Mouse (Mus musculus): ENCODE data around the gene Tssk2. TPM values are rescaled to one million over a fixed set of nuclear protein-coding genes. Genes with fewer than 3 reads are reported as not detected.
A peak's percentile ranks its signal among the peaks of the same experiment; 100 is the strongest.

Tssk2 gene
- polyA plus RNA-seq, 1 experiment from 2014 or later: 0.13 TPM

DNA sequence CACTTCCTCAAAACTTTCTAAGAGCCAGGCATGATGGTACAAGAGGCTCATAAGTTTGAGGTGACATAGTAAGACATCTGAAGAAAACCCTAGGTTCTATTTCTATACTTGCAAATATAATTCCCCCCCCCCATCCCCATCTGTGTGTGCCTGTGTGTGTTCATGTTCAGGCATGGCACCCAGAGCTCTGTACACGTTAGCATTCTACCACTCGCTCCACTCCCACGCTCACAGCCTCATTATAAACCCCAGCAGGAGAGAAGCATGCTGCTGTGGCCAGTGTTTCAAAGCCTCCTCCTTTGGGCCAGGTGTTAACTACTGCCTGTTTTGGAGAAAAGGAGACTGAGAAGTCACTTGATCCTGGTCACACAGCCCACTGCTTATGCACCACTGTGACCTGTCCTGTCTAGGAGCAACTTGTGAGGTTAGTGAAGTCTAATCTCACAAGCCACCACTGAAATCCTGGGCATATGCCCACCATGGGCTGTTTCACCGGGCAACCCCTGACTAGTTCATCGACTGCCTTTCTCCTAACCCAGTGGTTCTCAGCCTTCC, 33.5 kb downstream of the Tssk2 start:
- Histone ChIP-seq H3K36me3 (ENCODE audit: control insufficient read depth, insufficient read depth, low read length) (no peaks in the 10 kb centered on the region), H3K4me2 (ENCODE audit: low read length) (no peak overlapping the region), H3K4me1 (ENCODE audit: control insufficient read depth, insufficient read depth, low read length) (peaks cover 1% of the 10 kb centered on the region), H3K27me3 (replicated peaks; ENCODE audit: control insufficient read depth, insufficient read depth, low read length) (no peaks in the 10 kb centered on the region; the same call in 1 of the 2 replicates), H3K27ac (ENCODE audit: low read depth, low read length) (no peak overlapping the region), H3K9me3 (replicated peaks; ENCODE audit: control insufficient read depth, low read length) (no peaks in the 10 kb centered on the region), H3K9ac (ENCODE audit: low read length) (no peak overlapping the region), H3K4me3 (ENCODE audit: low read depth, low read length) (no peak overlapping the region)
- ATAC-seq (no peak), DNase-seq (ENCODE audit: low spot score) (no peak)
- WGBS: 59% methylated on average over 5 of the region's 5 CpGs

DNA sequence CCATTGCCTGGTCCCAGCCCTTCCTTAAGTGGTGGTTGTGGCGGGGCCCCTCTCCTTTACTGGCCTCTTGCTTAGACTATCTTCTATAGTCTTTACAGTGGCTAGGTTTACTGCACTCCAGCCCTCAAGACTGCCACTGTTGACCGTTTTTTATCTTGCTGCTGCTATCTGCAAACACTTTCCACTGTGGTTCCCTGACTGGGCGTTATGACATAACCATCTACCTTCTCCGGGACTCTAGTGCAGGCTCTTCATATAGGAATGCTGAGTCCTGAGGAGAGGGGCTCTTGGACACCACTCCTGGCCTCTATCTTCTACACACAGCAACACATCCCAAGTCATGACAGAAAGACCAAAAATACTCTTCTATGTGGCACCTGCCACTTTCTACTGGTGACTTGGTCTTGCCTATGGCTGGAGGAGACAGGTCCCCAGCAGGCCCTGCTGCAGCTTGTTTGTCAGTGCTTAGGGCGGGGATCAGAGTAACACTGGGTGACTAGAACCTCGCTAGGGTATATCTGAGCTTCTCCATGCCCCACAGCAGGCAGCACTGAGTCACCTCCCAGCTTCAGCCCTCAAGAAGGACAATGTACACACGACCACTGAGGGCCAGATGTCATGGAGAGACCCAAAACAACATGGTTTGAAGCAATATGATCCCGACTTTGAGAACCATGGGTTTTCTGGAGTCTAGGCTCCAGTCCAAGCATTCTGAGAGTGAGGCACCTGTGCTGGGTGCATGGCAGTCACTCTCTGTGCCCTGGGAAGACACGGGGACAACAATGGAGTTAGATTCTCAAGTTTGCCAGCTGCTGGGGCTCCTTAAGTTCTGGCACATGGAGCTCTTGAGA, 35.4 kb downstream of the Tssk2 start:
- H3K4me3 ChIP-seq (ENCODE audit: low read depth, low read length): no peak overlapping the region
- ATAC-seq (no peak), DNase-seq (ENCODE audit: low spot score) (no peak)
- H3K27me3 ChIP-seq (replicated peaks; ENCODE audit: control insufficient read depth, insufficient read depth, low read length): no peaks in the 10 kb centered on the region; the same call in 1 of the 2 replicates
- no peaks in the 10 kb centered on the region; the same call in 1 of the 2 replicates for H3K4me1 ChIP-seq (ENCODE audit: control insufficient read depth, insufficient read depth, low read length)
- H3K9me3 ChIP-seq (replicated peaks; ENCODE audit: control insufficient read depth, low read length): no peaks in the 10 kb centered on the region
- H3K27ac ChIP-seq (ENCODE audit: low read depth, low read length): no peak overlapping the region
- H3K36me3 ChIP-seq (ENCODE audit: control insufficient read depth, insufficient read depth, low read length): no peaks in the 10 kb centered on the region
- no peak overlapping the region for H3K9ac ChIP-seq (ENCODE audit: low read length)
- WGBS: 75% methylated on average over 9 of the region's 9 CpGs
- no peak overlapping the region for H3K4me2 ChIP-seq (ENCODE audit: low read length)

DNA sequence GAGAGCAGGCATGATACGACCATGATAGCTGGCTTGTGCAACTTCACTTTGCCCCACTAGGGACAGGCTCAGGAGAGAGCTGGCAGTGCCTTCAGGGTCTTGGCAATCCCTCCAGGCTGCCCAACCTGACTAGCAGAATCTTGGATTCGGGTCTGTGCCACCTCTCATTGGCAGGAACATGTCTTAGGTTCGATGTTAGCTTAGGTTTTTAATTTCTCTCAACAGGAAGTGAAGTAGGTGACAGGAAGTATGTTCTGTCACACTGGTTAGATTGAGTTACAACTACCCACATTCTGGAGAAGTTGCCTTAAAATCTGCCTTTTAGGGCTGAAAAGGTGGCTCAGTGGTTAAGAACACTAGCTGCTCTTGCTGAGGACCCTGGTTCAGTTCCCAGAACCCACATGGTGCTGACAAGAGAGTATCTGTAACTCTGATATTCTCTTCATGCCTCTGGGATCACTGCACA, 36.0 kb downstream of the Tssk2 start:
- Histone ChIP-seq H3K4me3 (ENCODE audit: low read depth, low read length) (no peak overlapping the region), H3K36me3 (ENCODE audit: control insufficient read depth, insufficient read depth, low read length) (no peaks in the 10 kb centered on the region), H3K27ac (ENCODE audit: low read depth, low read length) (no peak overlapping the region), H3K27me3 (replicated peaks; ENCODE audit: control insufficient read depth, insufficient read depth, low read length) (no peaks in the 10 kb centered on the region; the same call in 1 of the 2 replicates), H3K4me1 (ENCODE audit: control insufficient read depth, insufficient read depth, low read length) (no peaks in the 10 kb centered on the region), H3K4me2 (ENCODE audit: low read length) (no peak overlapping the region), H3K9ac (ENCODE audit: low read length) (no peak overlapping the region), H3K9me3 (replicated peaks; ENCODE audit: control insufficient read depth, low read length) (no peaks in the 10 kb centered on the region)
- ATAC-seq (no peak), DNase-seq (ENCODE audit: low spot score) (no peak)
- whole genome bisulfite sequencing: 66% methylated on average over 3 of the region's 3 CpGs

DNA sequence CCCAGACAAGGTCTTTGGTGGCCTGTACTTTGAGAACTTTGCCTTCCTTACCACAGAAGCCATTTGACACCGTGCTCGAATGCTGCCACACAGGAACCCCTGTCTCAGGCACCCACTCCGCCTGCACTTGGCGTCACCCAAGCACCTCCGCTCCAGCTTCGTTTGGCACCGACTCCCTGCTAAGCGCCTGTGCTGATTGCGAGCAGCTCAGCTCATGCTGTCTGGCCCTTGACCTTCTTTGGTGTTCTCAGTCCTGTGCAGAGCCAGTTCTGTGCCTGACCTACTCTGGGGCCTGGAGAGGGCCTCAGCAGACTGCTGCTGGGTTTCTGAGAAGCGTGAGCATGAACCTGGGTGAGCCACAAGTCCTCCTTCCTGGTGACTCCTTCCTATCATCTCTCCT, 38.3 kb downstream of the Tssk2 start:
- Histone ChIP-seq H3K9ac (ENCODE audit: low read length) (no peak overlapping the region), H3K4me2 (ENCODE audit: low read length) (no peak overlapping the region), H3K27ac (ENCODE audit: low read depth, low read length) (no peak overlapping the region), H3K36me3 (ENCODE audit: control insufficient read depth, insufficient read depth, low read length) (no peaks in the 10 kb centered on the region), H3K27me3 (replicated peaks; ENCODE audit: control insufficient read depth, insufficient read depth, low read length) (no peaks in the 10 kb centered on the region; the same call in 1 of the 2 replicates), H3K9me3 (replicated peaks; ENCODE audit: control insufficient read depth, low read length) (no peaks in the 10 kb centered on the region), H3K4me3 (ENCODE audit: low read depth, low read length) (no peak overlapping the region), H3K4me1 (ENCODE audit: control insufficient read depth, insufficient read depth, low read length) (no peaks in the 10 kb centered on the region)
- DNase-seq (ENCODE audit: low spot score) (no peak), ATAC-seq (no peak)
- WGBS: 87% methylated on average over 10 of the region's 10 CpGs

DNA sequence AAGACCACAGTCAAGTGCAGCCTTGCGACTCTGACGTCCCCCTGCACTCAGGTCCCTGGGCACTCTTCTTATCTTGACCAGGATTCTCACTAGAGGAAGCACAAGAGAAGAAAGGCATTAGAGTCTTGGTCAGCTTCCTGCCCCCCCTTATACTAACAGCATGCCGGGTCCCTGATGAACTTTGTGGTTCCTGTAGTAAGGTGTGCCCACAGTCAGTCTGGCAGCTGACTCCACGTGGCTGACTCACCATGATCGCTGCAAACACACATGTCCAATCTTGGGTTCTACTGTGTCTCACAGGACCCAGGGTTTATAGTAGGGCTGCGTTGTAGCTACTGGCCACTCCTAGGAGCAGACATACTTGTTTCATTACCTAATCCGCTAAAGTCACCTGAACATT, 39.8 kb downstream of the Tssk2 start:
- 83% methylated on average over 7 of the region's 7 CpGs for WGBS

DNA sequence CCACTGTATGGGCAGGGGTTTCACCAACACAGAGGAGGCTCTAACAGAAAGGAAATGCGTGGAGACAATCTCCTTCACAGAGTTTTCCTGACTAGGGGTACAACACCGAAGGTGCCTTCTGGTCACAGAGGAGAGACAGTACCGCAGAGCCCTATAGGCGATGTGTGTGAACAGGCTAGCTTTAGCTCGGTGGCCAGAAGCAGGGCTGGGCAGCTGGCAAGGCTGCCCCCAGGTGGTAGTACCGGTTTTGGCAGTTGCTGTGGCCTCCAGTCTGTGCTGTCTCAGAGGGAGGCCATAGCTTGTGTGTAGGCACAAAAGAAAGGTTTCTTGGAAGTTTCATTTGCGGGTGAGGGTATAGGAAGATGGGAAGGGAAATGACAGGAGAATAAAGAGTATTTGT, 40.4 kb downstream of the Tssk2 start:
- no peaks in the 10 kb centered on the region; the same call in 1 of the 2 replicates for H3K27me3 ChIP-seq (replicated peaks; ENCODE audit: control insufficient read depth, insufficient read depth, low read length)
- no peaks in the 10 kb centered on the region for H3K9me3 ChIP-seq (replicated peaks; ENCODE audit: control insufficient read depth, low read length)
- H3K36me3 ChIP-seq (ENCODE audit: control insufficient read depth, insufficient read depth, low read length): no peaks in the 10 kb centered on the region
- H3K4me3 ChIP-seq (ENCODE audit: low read depth, low read length): no peak overlapping the region
- H3K4me1 ChIP-seq (ENCODE audit: control insufficient read depth, insufficient read depth, low read length): no peaks in the 10 kb centered on the region
- peak; percentile 70 for DNase-seq (ENCODE audit: low spot score)
- whole genome bisulfite sequencing: 8% methylated on average over 7 of the region's 7 CpGs
- H3K4me2 ChIP-seq (ENCODE audit: low read length): no peak overlapping the region
- H3K9ac ChIP-seq (ENCODE audit: low read length): no peak overlapping the region
- peak; percentile 79; the same call in 1 of the 2 replicates for ATAC-seq
- H3K27ac ChIP-seq (ENCODE audit: low read depth, low read length): no peak overlapping the region

More for the DNA sequence above, 39.8 kb downstream of the Tssk2 start:
- Histone ChIP-seq H3K4me2 (ENCODE audit: low read length) (no peak overlapping the region), H3K9me3 (replicated peaks; ENCODE audit: control insufficient read depth, low read length) (no peaks in the 10 kb centered on the region), H3K27ac (ENCODE audit: low read depth, low read length) (no peak overlapping the region), H3K27me3 (replicated peaks; ENCODE audit: control insufficient read depth, insufficient read depth, low read length) (no peaks in the 10 kb centered on the region; the same call in 1 of the 2 replicates), H3K4me1 (ENCODE audit: control insufficient read depth, insufficient read depth, low read length) (no peaks in the 10 kb centered on the region), H3K9ac (ENCODE audit: low read length) (no peak overlapping the region), H3K4me3 (ENCODE audit: low read depth, low read length) (no peak overlapping the region), H3K36me3 (ENCODE audit: control insufficient read depth, insufficient read depth, low read length) (no peaks in the 10 kb centered on the region)
- no peak for ATAC-seq
- DNase-seq (ENCODE audit: low spot score): no peak

DNA sequence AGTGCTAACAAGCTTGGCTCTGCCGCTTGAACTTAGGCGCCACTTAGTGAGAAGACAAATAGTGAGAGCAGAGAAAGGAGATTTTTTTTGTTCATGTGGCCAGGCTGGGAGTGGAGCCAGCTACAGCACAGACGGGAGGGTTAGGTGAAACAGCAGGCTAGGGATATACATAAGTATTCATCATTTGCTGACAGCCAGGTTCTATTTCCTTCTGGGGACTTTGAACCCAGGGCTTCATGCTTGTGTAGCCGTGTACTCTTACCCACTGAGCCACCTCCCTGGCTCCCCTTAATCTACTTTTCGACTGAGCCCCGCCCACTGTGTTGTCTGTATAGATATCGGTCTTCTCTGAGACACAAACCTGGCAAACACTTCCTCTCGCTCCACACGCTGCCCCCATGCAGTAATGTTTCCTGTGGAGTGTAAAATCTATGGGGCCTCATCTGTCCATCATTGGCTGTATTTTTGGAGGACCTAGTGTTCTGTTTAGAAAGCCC, 40.9 kb downstream of the Tssk2 start:
- Histone ChIP-seq H3K27ac (ENCODE audit: low read depth, low read length) (0 out of 2 replicates have a peak overlapping the region, but pooled peaks have one; percentile 5), H3K9me3 (replicated peaks; ENCODE audit: control insufficient read depth, low read length) (no peaks in the 10 kb centered on the region), H3K4me2 (ENCODE audit: low read length) (no peak overlapping the region), H3K4me1 (ENCODE audit: control insufficient read depth, insufficient read depth, low read length) (no peaks in the 10 kb centered on the region), H3K27me3 (replicated peaks; ENCODE audit: control insufficient read depth, insufficient read depth, low read length) (no peaks in the 10 kb centered on the region; the same call in 1 of the 2 replicates), H3K4me3 (ENCODE audit: low read depth, low read length) (no peak overlapping the region), H3K9ac (ENCODE audit: low read length) (no peak overlapping the region), H3K36me3 (ENCODE audit: control insufficient read depth, insufficient read depth, low read length) (no peaks in the 10 kb centered on the region)
- DNase-seq (ENCODE audit: low spot score): no peak
- ATAC-seq: 0 out of 2 replicates have a peak, but pooled peaks have one; percentile 26
- 43% methylated on average over 9 of the region's 9 CpGs for WGBS

DNA sequence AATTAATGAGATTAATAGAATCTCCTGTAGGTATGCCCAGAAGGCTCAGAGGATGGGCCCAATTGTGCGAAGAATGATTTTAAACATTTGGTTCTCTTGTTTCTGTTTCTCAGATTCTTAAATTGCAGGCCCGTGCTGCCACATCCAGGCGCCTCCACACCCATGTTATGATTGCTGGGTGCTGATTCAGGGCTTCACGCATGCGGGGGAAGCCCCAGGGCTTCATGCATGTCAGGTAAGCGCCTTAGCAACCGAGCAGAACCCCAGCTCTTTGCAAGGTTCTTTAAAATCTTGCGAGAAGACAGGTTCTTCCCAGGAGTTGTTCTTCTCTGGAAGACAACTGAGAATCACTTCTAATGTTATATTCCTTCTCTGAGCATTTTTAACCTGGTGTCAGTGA, 45.0 kb downstream of the Tssk2 start:
- H3K27ac ChIP-seq (ENCODE audit: low read depth, low read length): no peak overlapping the region
- H3K9me3 ChIP-seq (replicated peaks; ENCODE audit: control insufficient read depth, low read length): no peaks in the 10 kb centered on the region
- H3K27me3 ChIP-seq (replicated peaks; ENCODE audit: control insufficient read depth, insufficient read depth, low read length): no peaks in the 10 kb centered on the region
- ATAC-seq (no peak), DNase-seq (ENCODE audit: low spot score) (no peak)
- 65% methylated on average over 8 of the region's 8 CpGs for WGBS
- H3K4me2 ChIP-seq (ENCODE audit: low read length): no peak overlapping the region
- no peaks in the 10 kb centered on the region for H3K36me3 ChIP-seq (ENCODE audit: control insufficient read depth, insufficient read depth, low read length)
- H3K4me1 ChIP-seq (ENCODE audit: control insufficient read depth, insufficient read depth, low read length): no peaks in the 10 kb centered on the region
- H3K4me3 ChIP-seq (ENCODE audit: low read depth, low read length): no peak overlapping the region
- H3K9ac ChIP-seq (ENCODE audit: low read length): no peak overlapping the region

All from forebrain, embryonic 14.5 days (tissue).